Comparison of ENCODE assay signal across 17 mouse cellular contexts in genomic region chr2:18943366-18943765, GRCm38 (mm10). TPM values are rescaled to one million over a fixed set of nuclear protein-coding genes. Genes with fewer than 3 reads are reported as not detected.
A peak's percentile ranks its signal among the peaks of the same experiment; 100 is the strongest.
DNase-seq lines count a peak whose midpoint lies in the region; ATAC-seq and TF ChIP-seq lines count a peak whose summit lies in the region.
"Had no signal": no experiment of that assay in that cellular context is flagged by ENCODE, and none has a peak within 500 bp of the region (broad histone marks: within the 10 kb centered on the region; RNA-seq: fewer than 3 reads in every experiment).

No protein-coding gene starts in this region.

- peaks cover 23% of the 10 kb centered on the region for H3K4me1 ChIP-seq in kidney, embryonic 14.5 days (ENCODE audit: control insufficient read depth, insufficient read depth, low read length)
- peaks cover 14% of the 10 kb centered on the region; the same call in 1 of the 2 replicates for H3K4me1 ChIP-seq in spleen, adult 2 months (ENCODE audit: control insufficient read depth, insufficient read depth, insufficient read length)

- ATAC-seq in kidney, embryonic 14.5 days (ENCODE audit: low FRiP score, low TSS enrichment), result peak; percentile 35; the same call in 1 of the 2 replicates
- ATAC-seq: forebrain, postnatal 0 days; intestine, embryonic 16.5 days had no signal

- TF ChIP-seq POLR2A in spleen, adult 2 months (IDR thresholded peaks at IDR 0.05; ENCODE audit: low read depth, low read length), result no peak

- DNase-seq in heart, adult 11 months, result peak; percentile 83
- DNase-seq in heart, postnatal 14 days, result no peak
- DNase-seq in kidney, postnatal 14 days, result no peak
- DNase-seq in spleen, adult 2 months (ENCODE audit: low read depth in 1 of 2, low spot score in 2 of 2), result no peak
- no peak for DNase-seq in spleen, postnatal 4 days (ENCODE audit: low spot score in 2 of 2)
- DNase-seq in gastrocnemius, postnatal 10 days, result no peak
- no peak for DNase-seq in layer of hippocampus, adult 2 months (ENCODE audit: low spot score in 2 of 2)
- DNase-seq: cerebellum, adult 8-10 months; forebrain, postnatal 0 days; layer of hippocampus, adult 9-11 months; midbrain, embryonic 14.5 days; right cerebral cortex, postnatal 14 days; thymus, postnatal 25 days had no signal

- H3K27ac ChIP-seq in kidney, embryonic 14.5 days (ENCODE audit: low read depth, low read length), result peak overlapping the region; percentile 51; the same call in 1 of the 2 replicates
- peak overlapping the region; percentile 45 for H3K27ac ChIP-seq in spleen, adult 2 months (ENCODE audit: insufficient read depth, low read length)
- no peak overlapping the region for H3K27ac ChIP-seq in layer of hippocampus, adult 2 months
- H3K27ac ChIP-seq: hindbrain, embryonic 12.5 days had no signal

- H3K9me3 ChIP-seq in kidney, embryonic 14.5 days (ENCODE audit: control insufficient read depth, low read length), result no peaks in the 10 kb centered on the region
- H3K9me3 ChIP-seq: hindbrain, embryonic 12.5 days had no signal

- no peak for TF ChIP-seq CTCF in spleen, adult 2 months (IDR thresholded peaks at IDR 0.05; ENCODE audit: extremely low read depth, insufficient read depth, insufficient read length, insufficient replicate concordance)
- TF ChIP-seq CTCF in layer of hippocampus, adult 2 months (conservative IDR thresholded peaks at IDR 0.05), result no peak

- no peak overlapping the region for H3K9ac ChIP-seq in kidney, embryonic 14.5 days (ENCODE audit: low read depth, low read length)
- H3K9ac ChIP-seq: forebrain, postnatal 0 days; hindbrain, embryonic 12.5 days had no signal

- H3K27me3 ChIP-seq in kidney, embryonic 14.5 days (ENCODE audit: control insufficient read depth, insufficient read depth, low read length), result no peaks in the 10 kb centered on the region
- no peaks in the 10 kb centered on the region for H3K27me3 ChIP-seq in spleen, adult 2 months (ENCODE audit: control insufficient read depth, insufficient read depth, low read length)
- H3K27me3 ChIP-seq: hindbrain, embryonic 12.5 days had no signal

- no peaks in the 10 kb centered on the region for H3K36me3 ChIP-seq in kidney, embryonic 14.5 days (ENCODE audit: control insufficient read depth, insufficient read depth, low read length)
- no peaks in the 10 kb centered on the region for H3K36me3 ChIP-seq in spleen, adult 2 months (ENCODE audit: control insufficient read depth, insufficient read depth, low read length)
- H3K36me3 ChIP-seq: hindbrain, embryonic 12.5 days had no signal

- no peak overlapping the region for H3K4me2 ChIP-seq in kidney, embryonic 14.5 days (replicated peaks; ENCODE audit: low read depth, low read length)
- H3K4me2 ChIP-seq: hindbrain, embryonic 12.5 days had no signal

- WGBS in kidney, embryonic 14.5 days, result 35% methylated on average over 4 of the region's 4 CpGs
- 47% methylated on average over 4 of the region's 4 CpGs for WGBS in spleen, adult 2 months

- no peak overlapping the region for H3K4me3 ChIP-seq in kidney, embryonic 14.5 days (ENCODE audit: low read length)
- no peak overlapping the region for H3K4me3 ChIP-seq in spleen, adult 2 months (ENCODE audit: extremely low read depth, insufficient read depth, insufficient read length)
- no peak overlapping the region for H3K4me3 ChIP-seq in layer of hippocampus, adult 2 months
- H3K4me3 ChIP-seq: hindbrain, embryonic 12.5 days had no signal

- intact Hi-C loops in heart, postnatal 14 days (cut with DNase I), result loop anchor here (5.0 kb wide), 2 partner anchors 46 to 54 kb away; partner anchors contain the start of genes 4930426L09Rik and Pip4k2a

RNA-seq across cellular contexts. Expression of gene Pip4k2a, which starts 54.6 kb away (rescaled TPM):
- 10 to 100 TPM in 1 of 2 experiments, 1 to 10 TPM in 1; 9.0 to 10.3 TPM for total RNA-seq in heart, postnatal 14 days (2021)
- polyA plus RNA-seq in kidney, embryonic 14.5 days (2014; fragmentation: Nextera tagmentation; extraction: Ambion mirVana), result 10.1 and 14.3 TPM in 2 replicates
- polyA plus RNA-seq in spleen, adult 2 months (2012; rRNA removed), result 21.4 and 21.8 TPM in 2 replicates
- 10 to 100 TPM; 13.6 to 13.8 TPM for total RNA-seq in gastrocnemius, postnatal 10 days (2021)
- total RNA-seq in layer of hippocampus, adult 2 months (2021), result 10 to 100 TPM; 51.5 to 56.6 TPM

RNA-seq across cellular contexts. Expression of gene 4930426L09Rik, which starts 54.8 kb away (rescaled TPM):
- under 1 TPM in 1 of 2 experiments, not detected in 1; 0.34 TPM for total RNA-seq in heart, postnatal 14 days (2021)
- 0.21 and 0.47 TPM in 2 replicates for polyA plus RNA-seq in kidney, embryonic 14.5 days (2014; fragmentation: Nextera tagmentation; extraction: Ambion mirVana)
- 0.69 and 1.2 TPM in 2 replicates for polyA plus RNA-seq in spleen, adult 2 months (2012; rRNA removed)
- total RNA-seq in gastrocnemius, postnatal 10 days (2021), result under 1 TPM; 0.21 to 0.36 TPM
- 1 to 10 TPM in 1 of 2 experiments, under 1 TPM in 1; 0.88 to 1.2 TPM for total RNA-seq in layer of hippocampus, adult 2 months (2021)
- total RNA-seq: gastrocnemius, adult 8-10 months had no signal
